17 mouse cellular contexts compared by ENCODE assay signal in genomic region chr16:75920870-75921269, GRCm38 (mm10).
A peak's percentile ranks its signal among the peaks of the same experiment; 100 is the strongest.
DNase-seq lines count a peak whose midpoint lies in the region; ATAC-seq and TF ChIP-seq lines count a peak whose summit lies in the region.
"Had no signal": no experiment of that assay in that cellular context is flagged by ENCODE, and none has a peak within 500 bp of the region (broad histone marks: within the 10 kb centered on the region; RNA-seq: fewer than 3 reads in every experiment).

No protein-coding gene starts in this region.

- intact Hi-C loops in heart, postnatal 10 days (cut with DNase I): no loop called here

- H3K4me2 ChIP-seq in CH12.LX (ENCODE audit: insufficient read depth, low read depth, poor library complexity, severe bottlenecking): no peak overlapping the region; the same call in 1 of the 2 replicates
- H3K4me2 ChIP-seq: heart, embryonic 15.5 days; limb, embryonic 15.5 days; midbrain, embryonic 13.5 days had no signal

- no peak for TF ChIP-seq POLR2A in CH12.LX (IDR thresholded peaks at IDR 0.05; ENCODE audit: low read depth, low read length)

- H3K27me3 ChIP-seq in CH12.LX (replicated peaks): no peaks in the 10 kb centered on the region
- H3K27me3 ChIP-seq: heart, embryonic 15.5 days; limb, embryonic 15.5 days; midbrain, embryonic 13.5 days had no signal

- in situ Hi-C loops in CH12.LX (cut with MboI; ENCODE audit: low pct_ligation_motif_present, low pct_unique_long_range_greater_than_20kb, low sequenced_read_pairs): no loop called here

- TF ChIP-seq RAD21 in CH12.LX (IDR thresholded peaks at IDR 0.05; ENCODE audit: low read depth, low read length): no peak

- dilution Hi-C loops in CH12.LX (cut with MboI; ENCODE audit: extremely low pct_ligation_motif_present, extremely low pct_unique_long_range_greater_than_20kb, low sequenced_read_pairs): no loop called here

- no peak overlapping the region for H3K27ac ChIP-seq in CH12.LX (ENCODE audit: insufficient read depth, low read depth)
- H3K27ac ChIP-seq: heart, embryonic 15.5 days; limb, embryonic 15.5 days; midbrain, embryonic 13.5 days had no signal

- DNase-seq in thymus, postnatal 36 days: peak; percentile 7 to 14
- no peak for DNase-seq in thymus, postnatal 25 days
- DNase-seq in CH12.LX (ENCODE audit: extremely low read depth): peak; percentile 29
- peak; percentile 81 for DNase-seq in induced T-regulatory cell, adult 2 months (ENCODE audit: low read depth)
- no peak for DNase-seq in heart, adult 8-10 months (ENCODE audit: low spot score)
- no peak for DNase-seq in embryo, embryonic 9.5 days (ENCODE audit: extremely low spot score)
- no peak for DNase-seq in heart, postnatal 10 days
- DNase-seq: cerebellum, postnatal 10 days; embryo, embryonic 11 days; layer of hippocampus, postnatal 36 days; lung, postnatal 14 days; right cerebral cortex, postnatal 14 days had no signal

- H3K36me3 ChIP-seq in CH12.LX (replicated peaks in 1 of 2; ENCODE audit: control insufficient read depth in 1 of 2, insufficient read depth in 1 of 2, low read length in 1 of 2): no peaks in the 10 kb centered on the region
- H3K36me3 ChIP-seq: heart, embryonic 15.5 days; limb, embryonic 15.5 days; midbrain, embryonic 13.5 days had no signal

- H3K9ac ChIP-seq in CH12.LX (ENCODE audit: insufficient read depth, low read depth): no peak overlapping the region
- H3K9ac ChIP-seq: heart, embryonic 15.5 days; limb, embryonic 15.5 days; midbrain, embryonic 13.5 days had no signal

- no peak for TF ChIP-seq CTCF in CH12.LX (conservative IDR thresholded peaks at IDR 0.05 in 1 of 2, IDR thresholded peaks at IDR 0.05 in 1 of 2; ENCODE audit: low read depth in 2 of 2, low read length in 2 of 2)

- no peak overlapping the region for H3K4me3 ChIP-seq in CH12.LX (replicated peaks in 1 of 3; ENCODE audit: low read depth in 2 of 3, low read length in 2 of 3, poor library complexity in 1 of 3)
- H3K4me3 ChIP-seq: heart, embryonic 15.5 days; limb, embryonic 15.5 days; midbrain, embryonic 13.5 days had no signal

- H3K4me1 ChIP-seq in CH12.LX (ENCODE audit: control insufficient read depth in 1 of 2, insufficient read depth in 2 of 2): peaks cover 11 to 52% of the 10 kb centered on the region in 2 experiments
- H3K4me1 ChIP-seq: heart, embryonic 15.5 days; limb, embryonic 15.5 days; midbrain, embryonic 13.5 days had no signal

- no peaks in the 10 kb centered on the region for H3K79me2 ChIP-seq in CH12.LX (replicated peaks; ENCODE audit: control insufficient read depth, extremely low read depth, insufficient read depth, poor library complexity, severe bottlenecking)

- H3K9me3 ChIP-seq in CH12.LX (replicated peaks; ENCODE audit: low read length): no peaks in the 10 kb centered on the region
- H3K9me3 ChIP-seq: heart, embryonic 15.5 days; limb, embryonic 15.5 days; midbrain, embryonic 13.5 days had no signal

- TF ChIP-seq EP300 in CH12.LX (IDR thresholded peaks at IDR 0.05; ENCODE audit: low read length): no peak

- ATAC-seq in neutrophil, adult 5-6 weeks (ENCODE audit: extremely low read depth, insufficient number of reproducible peaks, low FRiP score, poor library complexity, severe bottlenecking): peak; percentile 84
- ATAC-seq: intestine, embryonic 16.5 days; midbrain, embryonic 13.5 days had no signal

TF ChIP-seq in CH12.LX, 34 proteins besides CTCF, POLR2A, EP300 and RAD21:
- TF ChIP-seq USF2 (conservative IDR thresholded peaks at IDR 0.05; ENCODE audit: low read depth, low read length) (no peak), IRF4 (IDR thresholded peaks at IDR 0.05; ENCODE audit: low read depth, low read length) (peak; percentile 26; the same call in 1 of the 2 replicates), BHLHE40 (IDR thresholded peaks at IDR 0.05; ENCODE audit: low read depth, low read length) (peak; percentile 83), PAX5 (IDR thresholded peaks at IDR 0.05; ENCODE audit: low read length) (no peak), JUN (IDR thresholded peaks at IDR 0.05; ENCODE audit: insufficient read depth, low read depth, low read length) (no peak), NRF1 (IDR thresholded peaks at IDR 0.05; ENCODE audit: low read depth, low read length) (no peak), E2F4 (IDR thresholded peaks at IDR 0.05; ENCODE audit: insufficient replicate concordance, low read depth, low read length) (no peak), CHD2 (IDR thresholded peaks at IDR 0.05; ENCODE audit: low read length) (no peak), GABPA (IDR thresholded peaks at IDR 0.05; ENCODE audit: insufficient replicate concordance, low read depth, low read length) (no peak), MAX (IDR thresholded peaks at IDR 0.05; ENCODE audit: low read length) (peak; percentile 28; the same call in 1 of the 2 replicates), CHD1 (IDR thresholded peaks at IDR 0.05; ENCODE audit: low read depth, low read length) (no peak), MYC (IDR thresholded peaks at IDR 0.05; ENCODE audit: low read depth, low read length) (peak; percentile 35; the same call in 1 of the 2 replicates), USF1 (IDR thresholded peaks at IDR 0.05; ENCODE audit: low read depth, low read length) (peak; percentile 17; the same call in 1 of the 2 replicates), SIN3A (IDR thresholded peaks at IDR 0.05; ENCODE audit: low read length) (no peak)
TF ChIP-seq in CH12.LX: peak in this region for 5.

Comparison
In these comparisons a context has a peak if more than half of its experiments do, and no peak if none do; other contexts are left out.
1. DNase-seq: peak in thymus, postnatal 36 days (2 of 2), CH12.LX (single experiment) and induced T-regulatory cell, adult 2 months (single experiment); none in thymus, postnatal 25 days (single experiment), heart, adult 8-10 months (single experiment), embryo, embryonic 9.5 days (single experiment) and heart, postnatal 10 days (0 of 2).